ENCODE assay signal across 10 mouse cellular contexts in the genomic region with DNA sequence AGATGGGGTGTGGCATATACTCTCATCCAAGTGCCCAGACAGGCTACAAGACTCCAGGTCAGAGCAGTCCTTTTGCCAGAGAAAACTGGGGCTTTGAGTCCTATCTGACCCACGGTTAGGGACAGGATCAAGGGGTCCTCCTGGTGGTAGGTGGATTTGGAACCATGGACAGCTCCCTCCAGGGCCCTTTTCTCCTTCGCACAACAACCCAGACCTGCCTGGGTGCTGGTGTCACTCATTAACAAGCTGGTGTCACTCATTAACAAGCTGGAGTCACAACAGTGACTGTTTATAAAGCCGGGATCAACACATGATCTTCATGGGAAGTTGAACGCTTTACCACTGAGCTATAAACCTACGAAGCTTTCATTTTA.
DNase-seq lines count a peak whose midpoint lies in the region; ATAC-seq and TF ChIP-seq lines count a peak whose summit lies in the region.
"Had no signal": no experiment of that assay in that cellular context is flagged by ENCODE, and none has a peak within 500 bp of the region (broad histone marks: within the 10 kb centered on the region; RNA-seq: fewer than 3 reads in every experiment).

No protein-coding gene starts in this region.

- 0 out of 2 replicates have a peak overlapping the region, but pooled peaks have one; percentile 38 for H3K27ac ChIP-seq in midbrain, embryonic 14.5 days (replicated peaks; ENCODE audit: low read depth, low read length)
- H3K27ac ChIP-seq in midbrain, postnatal 0 days (ENCODE audit: low read depth, low read length) = no peak overlapping the region
- H3K27ac ChIP-seq in neural tube, embryonic 13.5 days (replicated peaks) = no peak overlapping the region
- H3K27ac ChIP-seq: heart, embryonic 13.5 days had no signal

- H3K4me2 ChIP-seq in midbrain, embryonic 14.5 days (ENCODE audit: low read length) = no peak overlapping the region
- H3K4me2 ChIP-seq in midbrain, postnatal 0 days (ENCODE audit: low read depth, low read length, poor library complexity, severe bottlenecking) = no peak overlapping the region
- no peak overlapping the region for H3K4me2 ChIP-seq in neural tube, embryonic 13.5 days
- H3K4me2 ChIP-seq: heart, embryonic 13.5 days had no signal

- ATAC-seq in midbrain, embryonic 14.5 days (ENCODE audit: low FRiP score, low TSS enrichment) = no peak
- ATAC-seq in midbrain, postnatal 0 days (ENCODE audit: low FRiP score) = no peak
- ATAC-seq in neural tube, embryonic 13.5 days (ENCODE audit: low read depth) = peak; percentile 6; the same call in 1 of the 2 replicates
- ATAC-seq in activated CD4-positive, CD25-positive, alpha-beta regulatory T cell, adult 4 months = no peak

- no peaks in the 10 kb centered on the region; the same call in 1 of the 2 replicates for H3K27me3 ChIP-seq in midbrain, embryonic 14.5 days (ENCODE audit: control insufficient read depth, insufficient read depth, low read length)
- no peaks in the 10 kb centered on the region for H3K27me3 ChIP-seq in midbrain, postnatal 0 days (ENCODE audit: insufficient read depth, low read length)
- H3K27me3 ChIP-seq in neural tube, embryonic 13.5 days = peaks cover 22% of the 10 kb centered on the region

- no peak overlapping the region for H3K4me3 ChIP-seq in midbrain, embryonic 14.5 days (replicated peaks; ENCODE audit: low read depth, low read length)
- no peak overlapping the region for H3K4me3 ChIP-seq in midbrain, postnatal 0 days (ENCODE audit: low read depth, low read length)
- no peak overlapping the region for H3K4me3 ChIP-seq in neural tube, embryonic 13.5 days
- H3K4me3 ChIP-seq: heart, embryonic 13.5 days had no signal

- no peaks in the 10 kb centered on the region for H3K9me3 ChIP-seq in midbrain, embryonic 14.5 days (ENCODE audit: control insufficient read depth, low read length)
- no peaks in the 10 kb centered on the region for H3K9me3 ChIP-seq in midbrain, postnatal 0 days (ENCODE audit: low read length)
- H3K9me3 ChIP-seq in neural tube, embryonic 13.5 days = no peaks in the 10 kb centered on the region
- H3K9me3 ChIP-seq: heart, embryonic 13.5 days had no signal

- H3K9ac ChIP-seq in midbrain, embryonic 14.5 days (replicated peaks; ENCODE audit: low read length) = no peak overlapping the region
- H3K9ac ChIP-seq in midbrain, postnatal 0 days (replicated peaks; ENCODE audit: low read length, poor library complexity, severe bottlenecking) = no peak overlapping the region
- H3K9ac ChIP-seq in neural tube, embryonic 13.5 days = no peak overlapping the region
- H3K9ac ChIP-seq: heart, embryonic 13.5 days had no signal

- DNase-seq in midbrain, embryonic 14.5 days = no peak
- DNase-seq in midbrain, postnatal 0 days (ENCODE audit: low spot score) = no peak
- DNase-seq in forelimb bud, embryonic 11.5 days (ENCODE audit: low read depth, low spot score) = peak; percentile 64
- DNase-seq in kidney, postnatal 14 days = peak; percentile 85
- no peak for DNase-seq in layer of hippocampus, postnatal 25 days (ENCODE audit: extremely low spot score in 1 of 2, low spot score in 1 of 2)
- DNase-seq in adrenal gland, adult 2 months = no peak
- DNase-seq: lung, adult 18-20 months had no signal

- H3K36me3 ChIP-seq in midbrain, embryonic 14.5 days (ENCODE audit: control insufficient read depth, insufficient read depth, low read length) = no peaks in the 10 kb centered on the region
- H3K36me3 ChIP-seq in midbrain, postnatal 0 days (ENCODE audit: insufficient read depth, low read length) = no peaks in the 10 kb centered on the region
- no peaks in the 10 kb centered on the region for H3K36me3 ChIP-seq in neural tube, embryonic 13.5 days
- H3K36me3 ChIP-seq: heart, embryonic 13.5 days had no signal

- 26% methylated on average over 5 of the region's 5 CpGs for WGBS in midbrain, embryonic 14.5 days
- 35% methylated on average over 5 of the region's 5 CpGs for WGBS in midbrain, postnatal 0 days
- 18% methylated on average over 5 of the region's 5 CpGs for WGBS in neural tube, embryonic 13.5 days

- no peak for TF ChIP-seq CTCF in midbrain, postnatal 0 days (IDR thresholded peaks at IDR 0.05)

- peaks cover 39% of the 10 kb centered on the region for H3K4me1 ChIP-seq in midbrain, embryonic 14.5 days (ENCODE audit: control insufficient read depth, insufficient read depth, low read length)
- peaks cover 7% of the 10 kb centered on the region; the same call in 1 of the 2 replicates for H3K4me1 ChIP-seq in midbrain, postnatal 0 days (ENCODE audit: insufficient read depth, low read length)
- H3K4me1 ChIP-seq in neural tube, embryonic 13.5 days (replicated peaks) = peaks cover 64% of the 10 kb centered on the region

Comparison
In these comparisons a context has a peak if more than half of its experiments do, and no peak if none do; other contexts are left out.
1. DNase-seq: peak in forelimb bud, embryonic 11.5 days (single experiment) and kidney, postnatal 14 days (single experiment); none in midbrain, embryonic 14.5 days (single experiment), midbrain, postnatal 0 days (single experiment), layer of hippocampus, postnatal 25 days (0 of 2) and adrenal gland, adult 2 months (single experiment).